Mouse (Mus musculus) C2C12 (cell line): ENCODE results near the gene Chia1. TPM values are rescaled to one million over a fixed set of nuclear protein-coding genes. Genes with fewer than 3 reads are reported as not detected.
"Not testable (repeated sequence)": the region's sequence is repeated elsewhere in the genome, so short reads cannot be mapped to it uniquely, and the experiment has no call there.

Source experiments
- H3K27me3 ChIP-seq: one replicate; pipeline ENCODE4 v1.6.1; 2011; ENCODE audit not compliant: control insufficient read depth, insufficient read depth, insufficient read length
- H3K36me3 ChIP-seq: one replicate; pipeline ENCODE4 v1.6.1; 2011; ENCODE audit not compliant: control insufficient read depth, insufficient read depth
- H3K4me3 ChIP-seq: one replicate; pipeline ENCODE4 v1.5.1; 2011; ENCODE audit warnings: mild to moderate bottlenecking, control low read depth; ENCODE audit not compliant: poor library complexity, insufficient read depth, severe bottlenecking
- H3K79me2 ChIP-seq: one replicate; pipeline ENCODE4 v1.6.1; 2011; ENCODE audit not compliant: control insufficient read depth, insufficient read depth
- H3K79me3 ChIP-seq: one replicate; pipeline ENCODE4 v1.6.1; 2011; ENCODE audit warnings: low read depth, control low read depth
- H3ac ChIP-seq: one replicate; pipeline ENCODE3; 2011; ENCODE audit warnings: low read depth; ENCODE audit not compliant: control insufficient read depth, insufficient read length
- CEBPB ChIP-seq: IDR thresholded peaks from one replicate; pipeline ENCODE4 v1.6.1; 2011; ENCODE audit warnings: low read depth, mild to moderate bottlenecking, control low read depth, moderate library complexity
- CTCF ChIP-seq: IDR thresholded peaks from one replicate; pipeline ENCODE4 v1.5.1; 2011; ENCODE audit not compliant: control insufficient read depth, insufficient read depth, insufficient read length
- FOSL1 ChIP-seq: IDR thresholded peaks from one replicate; pipeline ENCODE4 v1.8.0; 2011; ENCODE audit warnings: mild to moderate bottlenecking, low read length; ENCODE audit not compliant: poor library complexity, insufficient read depth, severe bottlenecking
- MAX ChIP-seq: IDR thresholded peaks from one replicate; pipeline ENCODE4 v1.6.1; 2011; ENCODE audit warnings: mild to moderate bottlenecking, control low read depth
- MYOD1 ChIP-seq: IDR thresholded peaks from one replicate; pipeline ENCODE4 v1.6.1; 2011; ENCODE audit warnings: low read depth; ENCODE audit not compliant: control insufficient read depth, insufficient read length
- MYOG ChIP-seq: IDR thresholded peaks from one replicate; pipeline ENCODE4 v1.6.1; 2011; ENCODE audit not compliant: control insufficient read depth, insufficient read length; ENCODE audit errors: extremely low read depth
- USF1 ChIP-seq: IDR thresholded peaks from one replicate; pipeline ENCODE4 v1.6.1; 2011; ENCODE audit warnings: low read depth, mild to moderate bottlenecking, control low read depth, moderate library complexity
- polyA plus RNA-seq: library from polyadenylated mRNA; unstranded; fragments of >200 nt; fragmentation: generic; extraction: Trizol; gene quantifications from one replicate; pipeline ENCODE4 v1.2.1, GENCODE M21; 2012; ENCODE audit warnings: missing spikeins

The Chia1 gene
- polyA plus RNA-seq, 1 experiment: not detected

DNA sequence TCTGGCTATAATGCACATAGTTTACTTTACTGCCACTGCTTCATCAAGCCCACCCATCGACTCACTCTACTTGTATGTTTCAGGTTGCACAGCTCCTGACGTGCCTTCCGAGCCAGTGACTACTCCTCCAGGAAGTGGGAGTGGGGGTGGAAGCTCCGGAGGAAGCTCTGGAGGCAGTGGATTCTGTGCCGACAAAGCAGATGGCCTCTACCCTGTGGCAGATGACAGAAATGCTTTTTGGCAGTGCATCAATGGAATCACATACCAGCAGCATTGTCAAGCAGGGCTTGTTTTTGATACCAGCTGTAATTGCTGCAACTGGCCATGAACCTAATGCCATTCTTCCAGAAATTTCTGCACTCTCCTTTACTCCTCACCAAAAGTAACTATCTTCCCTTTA is 18.7 kb downstream of the Chia1 start:
- H3K79me2 ChIP-seq: no peaks in the 10 kb centered on the region
- TF ChIP-seq USF1 (no peak), MYOD1 (no peak), CEBPB (no peak), MYOG (no peak), CTCF (no peak), MAX (no peak), FOSL1 (no peak)

DNA sequence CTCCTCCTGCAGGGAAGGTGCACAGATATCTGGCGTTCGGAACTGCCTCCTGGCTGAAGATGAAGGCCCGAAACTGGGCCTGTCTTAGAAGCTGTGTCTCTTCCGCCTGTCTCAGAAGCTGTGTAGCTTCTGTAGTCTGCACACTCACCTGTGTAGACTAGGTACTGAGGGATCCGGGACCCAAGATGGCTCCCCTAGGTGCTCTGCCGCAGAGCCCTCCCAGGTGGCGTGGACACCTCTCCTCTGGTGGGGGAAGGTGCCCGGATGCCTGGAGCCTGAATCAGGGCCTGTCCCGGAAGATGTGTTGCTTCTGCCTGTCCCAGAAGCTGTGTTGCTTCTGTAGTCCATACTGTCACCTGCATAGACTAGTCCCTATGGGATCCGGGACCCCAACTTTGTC is 31.1 kb downstream of the Chia1 start:
- Histone ChIP-seq H3K27me3 (no peaks in the 10 kb centered on the region), H3K79me3 (no peaks in the 10 kb centered on the region), H3K79me2 (no peaks in the 10 kb centered on the region), H3K36me3 (no peaks in the 10 kb centered on the region), H3ac (no peak overlapping the region), H3K4me3 (no peak overlapping the region)
- no peak for TF ChIP-seq MYOD1
- TF ChIP-seq MAX: no peak
- TF ChIP-seq CTCF: no peak
- no peak for TF ChIP-seq CEBPB
- TF ChIP-seq MYOG: no peak
- TF ChIP-seq FOSL1: no peak
- TF ChIP-seq USF1: no peak

More for the DNA sequence above, 18.7 kb downstream of the Chia1 start:
- Histone ChIP-seq H3K79me3 (no peaks in the 10 kb centered on the region), H3K27me3 (no peaks in the 10 kb centered on the region), H3K36me3 (no peaks in the 10 kb centered on the region), H3ac (no peak overlapping the region), H3K4me3 (no peak overlapping the region)

DNA sequence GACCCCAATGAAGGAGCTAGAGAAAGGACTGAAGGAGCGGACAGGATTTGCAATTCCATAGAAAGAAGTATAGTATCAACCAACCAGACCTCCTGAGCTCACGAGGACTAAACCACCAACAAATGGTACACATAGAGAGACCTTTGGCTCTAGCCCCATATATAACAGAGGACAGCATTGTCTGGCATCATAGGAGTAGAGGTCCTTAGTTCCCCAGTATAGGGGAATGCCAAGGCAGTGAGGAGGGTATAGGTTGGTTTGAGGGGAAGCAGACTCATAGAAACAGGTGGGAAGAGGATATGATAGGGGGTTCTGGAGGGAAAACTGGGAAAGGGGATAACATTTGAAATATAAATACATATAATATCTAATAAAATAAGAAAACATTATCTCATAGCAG is 41.4 kb downstream of the Chia1 start:
- TF ChIP-seq FOSL1: no peak
- no peak for TF ChIP-seq MAX
- TF ChIP-seq CEBPB: no peak
- no peak for TF ChIP-seq CTCF
- TF ChIP-seq MYOG: no peak
- no peak for TF ChIP-seq MYOD1
- no peak for TF ChIP-seq USF1
- Histone ChIP-seq H3ac (no peak overlapping the region), H3K27me3 (no peaks in the 10 kb centered on the region), H3K36me3 (no peaks in the 10 kb centered on the region), H3K79me2 (no peaks in the 10 kb centered on the region), H3K79me3 (no peaks in the 10 kb centered on the region), H3K4me3 (no peak overlapping the region)

DNA sequence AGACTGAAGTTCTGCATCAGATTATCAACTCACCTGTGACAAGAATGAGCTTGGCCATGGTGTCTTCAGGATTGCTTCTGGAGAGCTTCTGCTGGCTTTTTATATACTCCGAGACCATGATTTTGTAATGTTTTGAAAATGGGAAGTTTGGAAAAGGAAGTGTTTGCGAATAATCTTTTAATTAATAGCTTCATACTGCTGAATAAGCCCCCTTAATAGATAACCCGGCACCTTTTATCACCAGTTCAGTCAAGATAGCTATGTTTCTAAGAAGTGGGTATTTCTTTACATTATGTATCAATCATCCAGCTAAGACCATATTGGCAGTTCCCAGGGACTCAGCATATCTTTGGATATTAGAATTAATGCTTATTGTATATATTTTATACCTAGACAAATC is 54.4 kb downstream of the Chia1 start, which contains the start of gene Chil3:
Chil3 (minus strand) TSS at position 101 of the 400 bp plus-strand sequence.
- no peak for TF ChIP-seq MAX
- no peak for TF ChIP-seq MYOD1
- no peak for TF ChIP-seq FOSL1
- TF ChIP-seq CEBPB: no peak

DNA sequence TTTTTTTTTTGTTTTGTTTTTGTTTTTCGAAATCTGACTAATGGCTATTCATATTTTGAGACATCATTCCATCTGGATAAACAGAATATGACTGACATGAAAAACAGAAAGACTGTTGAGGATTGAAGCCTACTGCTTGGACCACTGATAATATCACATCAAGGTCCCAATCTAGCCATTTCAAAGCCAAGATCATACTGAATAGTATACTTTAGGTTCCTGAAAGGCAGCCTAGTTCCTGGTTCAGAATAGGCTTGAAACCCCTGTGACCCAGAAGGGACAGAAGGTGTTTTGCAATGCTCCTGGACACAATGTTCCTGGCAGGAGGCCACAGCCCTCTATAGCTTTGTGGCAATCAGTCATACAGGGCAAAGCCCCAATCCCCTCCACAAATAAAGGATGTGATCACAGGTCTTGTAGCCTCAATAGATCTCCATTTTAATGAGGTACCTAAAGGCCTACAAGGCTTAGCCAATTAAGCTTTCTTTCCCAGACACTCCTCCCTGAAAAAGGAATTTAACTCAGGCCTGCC is 57.6 kb downstream of the Chia1 start:
- Histone ChIP-seq H3K4me3 (no peak overlapping the region), H3K27me3 (no peaks in the 10 kb centered on the region), H3ac (no peak overlapping the region), H3K36me3 (no peaks in the 10 kb centered on the region), H3K79me2 (no peaks in the 10 kb centered on the region), H3K79me3 (no peaks in the 10 kb centered on the region)
- TF ChIP-seq MYOD1 (no peak), MAX (no peak), MYOG (no peak), CTCF (no peak), USF1 (no peak), CEBPB (no peak), FOSL1 (no peak)

More for the DNA sequence above, 54.4 kb downstream of the Chia1 start, which contains the start of gene Chil3:
- no peaks in the 10 kb centered on the region for H3K27me3 ChIP-seq
- no peak within 1 kb of the TSS for H3K4me3 ChIP-seq
- no peak within 1 kb of the TSS for H3ac ChIP-seq
- no peaks in the 10 kb centered on the region for H3K79me2 ChIP-seq
- H3K36me3 ChIP-seq: no peaks in the 10 kb centered on the region
- no peaks in the 10 kb centered on the region for H3K79me3 ChIP-seq

DNA sequence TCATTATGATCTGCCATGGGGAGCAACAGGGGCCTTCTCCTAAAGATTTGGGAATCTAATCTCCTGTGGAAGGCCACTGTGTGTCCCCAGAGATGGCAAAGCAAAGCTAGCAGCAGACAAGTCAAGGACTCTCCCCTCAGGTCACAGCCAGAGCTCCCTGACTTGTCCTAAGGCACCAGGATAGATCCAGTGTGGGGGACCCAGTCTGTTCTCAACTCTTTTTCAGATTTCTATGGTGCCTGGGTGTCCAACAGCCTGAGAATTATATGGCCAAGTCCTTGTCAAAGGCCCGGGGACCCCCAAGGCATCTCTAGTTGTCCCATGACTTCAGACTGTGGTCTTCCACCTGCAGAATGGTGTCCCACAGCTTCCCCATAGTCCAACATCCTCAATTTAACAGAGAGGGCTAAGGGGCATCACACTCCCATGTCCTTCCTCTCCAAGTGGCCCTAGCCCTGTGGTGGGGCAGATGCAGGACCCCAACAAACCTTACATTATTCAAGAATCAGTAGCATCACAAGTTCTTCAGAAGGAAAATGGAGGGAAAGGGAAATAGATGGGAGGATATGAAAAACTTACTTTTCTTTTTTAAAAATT is 58.2 kb downstream of the Chia1 start:
- H3K36me3 ChIP-seq: no peaks in the 10 kb centered on the region
- no peaks in the 10 kb centered on the region for H3K79me3 ChIP-seq
- H3K27me3 ChIP-seq: no peaks in the 10 kb centered on the region
- no peak for TF ChIP-seq FOSL1
- no peak for TF ChIP-seq CEBPB
- TF ChIP-seq MAX: no peak
- no peak for TF ChIP-seq MYOD1
- no peak for TF ChIP-seq CTCF
- no peak for TF ChIP-seq USF1
- TF ChIP-seq MYOG: no peak
- no peaks in the 10 kb centered on the region for H3K79me2 ChIP-seq
- no peak overlapping the region for H3K4me3 ChIP-seq
- H3ac ChIP-seq: no peak overlapping the region

DNA sequence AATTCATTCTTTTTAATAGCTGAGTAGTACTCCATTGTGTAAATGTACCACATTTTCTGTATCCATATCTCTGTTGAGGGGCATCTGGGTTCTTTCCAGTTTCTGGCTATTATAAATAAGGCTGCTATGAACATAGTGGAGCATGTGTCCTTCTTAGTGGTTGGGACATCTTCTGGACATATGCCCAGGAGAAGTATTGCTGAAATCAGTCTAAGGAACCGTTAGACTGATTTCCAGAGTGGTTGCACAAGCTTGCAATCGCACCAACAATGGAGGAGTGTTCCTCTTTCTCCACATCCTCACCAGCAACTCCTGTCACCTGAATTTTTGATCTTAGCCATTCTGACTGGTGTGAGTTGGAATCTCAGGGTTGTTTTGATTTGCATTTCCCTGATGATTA is 59.5 kb downstream of the Chia1 start:
- not testable (repeated sequence) for H3K79me3 ChIP-seq, H3ac ChIP-seq, H3K27me3 ChIP-seq, H3K4me3 ChIP-seq, H3K79me2 ChIP-seq, H3K36me3 ChIP-seq

DNA sequence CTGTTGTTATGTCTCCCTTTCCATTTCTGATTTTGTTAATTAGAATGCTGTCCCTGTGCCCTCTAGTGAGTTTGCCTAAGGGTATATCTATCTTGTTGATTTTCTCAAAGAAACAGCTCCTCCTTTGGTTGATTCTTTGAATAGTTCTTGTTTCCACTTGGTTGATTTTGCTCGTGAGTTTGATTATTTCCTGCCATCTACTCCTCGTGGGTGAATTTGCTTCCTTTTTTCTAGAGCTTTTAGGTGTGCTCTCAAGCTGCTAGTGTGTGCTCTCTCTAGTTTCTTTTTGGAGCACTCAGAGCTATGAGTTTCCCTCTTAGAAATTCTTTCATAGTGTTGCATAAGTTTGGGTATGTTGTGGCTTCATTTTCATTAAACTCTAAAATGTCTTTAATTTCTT is 61.9 kb downstream of the Chia1 start:
- not testable (repeated sequence) for H3ac ChIP-seq, H3K79me3 ChIP-seq, H3K4me3 ChIP-seq, H3K36me3 ChIP-seq, H3K27me3 ChIP-seq, H3K79me2 ChIP-seq
